Mouse (Mus musculus): ENCODE results near the gene Aoc1. TPM values are rescaled to one million over a fixed set of nuclear protein-coding genes. Genes with fewer than 3 reads are reported as not detected.
A peak's percentile ranks its signal among the peaks of the same experiment; 100 is the strongest.

Aoc1 gene
- total RNA-seq, 1 experiment from 2014 or later: not detected

DNA sequence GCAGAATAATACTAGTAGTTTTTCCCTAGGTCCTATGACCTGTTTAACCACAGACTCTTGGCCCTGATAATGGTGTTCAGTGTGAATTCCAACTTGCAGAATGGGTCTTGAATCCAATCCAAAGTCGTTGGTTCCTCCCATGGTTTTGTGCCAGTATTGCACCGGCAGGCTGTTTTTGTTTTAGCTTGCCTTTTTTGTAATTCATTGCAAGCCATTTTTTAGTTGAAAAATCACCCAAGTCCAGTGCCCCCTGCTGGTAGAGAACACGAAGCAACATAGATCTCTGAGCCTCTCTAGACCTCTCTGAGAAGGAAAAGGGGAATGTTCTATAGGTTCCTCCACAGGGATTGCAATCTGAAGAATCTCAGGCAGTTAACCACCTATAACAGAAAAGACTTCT lies 39.3 kb downstream of the Aoc1 start:
- peak; percentile 42 for DNase-seq

DNA sequence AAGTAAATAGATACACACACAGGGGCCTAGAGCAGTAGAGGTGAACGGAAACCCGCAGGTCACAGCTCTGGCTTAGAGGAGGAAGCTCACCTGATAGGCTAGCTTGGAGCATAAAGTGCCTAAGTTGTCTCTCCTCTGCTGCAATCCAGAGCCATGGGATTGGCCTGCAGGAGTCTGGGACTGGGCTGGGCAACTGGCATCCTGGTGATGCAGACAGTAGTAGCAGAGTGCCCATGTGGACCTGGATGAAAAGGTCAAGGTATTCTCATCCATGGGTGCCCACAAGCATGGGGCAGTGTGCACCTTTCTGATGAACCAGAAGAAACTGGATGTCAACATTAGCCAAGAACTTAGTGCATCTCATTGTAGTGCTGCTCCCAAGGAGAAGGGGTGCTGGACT lies 40.9 kb downstream of the Aoc1 start:
- no peak for DNase-seq

DNA sequence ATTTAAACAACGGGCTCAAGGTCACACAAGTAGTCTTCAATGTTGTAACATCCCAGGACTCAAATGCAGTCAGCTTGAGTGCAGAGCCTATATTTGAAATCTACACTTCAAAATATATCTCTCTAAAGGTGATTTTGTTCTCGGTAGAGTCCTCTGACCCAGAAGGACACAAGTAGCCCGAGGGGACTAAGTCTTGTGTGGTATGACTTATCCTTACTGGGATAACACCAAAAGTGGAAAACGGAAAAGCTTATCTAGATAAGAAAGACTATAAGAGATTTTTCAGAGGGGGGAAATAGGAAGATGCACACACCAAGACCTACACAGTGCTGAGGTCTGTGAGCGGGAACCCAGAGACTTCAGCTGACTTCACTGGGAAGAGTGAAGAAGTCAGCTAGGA lies 56.9 kb downstream of the Aoc1 start, which contains the start of gene 1600015I10Rik:
TSS of gene 1600015I10Rik (plus strand) at position 301 of the 400 bp plus-strand sequence.
- no peak for DNase-seq

DNA sequence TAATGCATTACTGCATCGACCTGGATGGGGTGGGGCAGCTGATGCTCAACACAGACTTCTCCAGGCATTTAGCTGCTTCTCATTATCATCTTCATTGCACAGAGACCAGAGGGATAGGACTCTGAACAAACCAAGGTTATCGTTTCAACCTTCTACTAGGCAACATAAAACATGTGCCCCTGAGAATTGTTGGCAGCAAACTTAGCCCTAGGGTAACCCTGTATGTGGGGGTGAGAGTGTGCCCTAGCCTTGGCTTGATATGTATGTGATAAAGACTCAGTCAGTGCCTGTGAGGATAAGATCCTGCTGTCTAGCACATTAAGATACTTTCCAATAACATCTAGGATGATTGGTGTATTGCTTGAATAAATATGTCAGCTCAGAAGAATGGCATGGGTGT lies 76.9 kb downstream of the Aoc1 start:
- peak; percentile 25 for DNase-seq

DNA sequence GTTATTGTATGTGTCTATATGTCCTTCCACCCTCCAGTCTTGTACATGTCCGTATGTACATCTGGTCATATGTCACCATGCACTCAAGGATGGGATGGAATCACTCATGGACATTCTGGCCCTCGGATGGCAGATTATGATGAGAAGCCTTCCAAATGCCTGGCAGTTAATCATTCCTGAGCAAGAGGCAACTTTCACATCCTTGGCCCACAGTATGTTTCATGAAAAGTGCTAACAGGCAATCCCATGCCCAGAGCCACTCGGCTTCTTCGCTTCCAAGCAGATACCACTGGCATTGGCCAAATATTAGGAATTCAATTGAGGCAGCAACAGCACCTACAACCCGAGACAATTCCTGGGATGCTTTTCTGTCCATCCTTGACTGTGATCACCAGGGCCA lies 78.0 kb downstream of the Aoc1 start:
- no peak for DNase-seq

DNA sequence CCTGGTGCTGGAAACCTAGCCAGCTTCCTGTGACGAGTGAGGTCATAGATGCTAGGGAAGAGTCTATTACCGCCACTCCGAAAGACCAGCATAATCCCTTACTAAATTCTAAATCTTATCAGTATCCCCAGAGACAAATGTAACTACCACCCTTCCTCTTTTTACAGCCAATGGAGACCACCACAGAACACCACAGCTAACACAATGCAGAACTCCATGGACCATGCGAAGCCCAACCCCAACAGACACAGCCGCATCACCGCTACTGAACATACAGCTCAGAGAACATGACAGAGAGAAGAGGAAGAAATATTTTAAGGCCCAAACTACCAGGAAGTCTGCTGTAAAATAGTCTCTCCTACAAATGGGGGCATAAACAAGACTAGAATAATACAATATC lies 78.9 kb downstream of the Aoc1 start:
- no peak for DNase-seq

DNA sequence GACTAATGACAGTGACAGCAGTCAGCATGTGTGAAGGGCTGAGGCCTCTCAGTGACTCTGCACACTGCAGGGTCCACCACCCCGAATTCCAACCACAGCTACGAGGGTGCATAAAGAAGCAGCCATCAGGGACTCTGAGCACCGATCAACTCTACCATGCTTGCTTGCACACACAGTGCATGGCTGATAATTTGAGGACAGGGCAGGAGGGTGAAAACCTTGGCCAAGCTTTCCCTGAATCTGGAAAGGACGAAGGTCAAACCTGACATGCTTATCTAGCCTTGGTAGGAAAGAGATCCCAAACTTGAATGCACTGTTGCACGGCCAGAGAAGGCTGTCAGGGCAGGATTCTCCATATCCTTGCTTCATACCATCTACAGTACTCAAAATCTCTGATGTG lies 80.5 kb downstream of the Aoc1 start:
- peak; percentile 20 for DNase-seq

DNA sequence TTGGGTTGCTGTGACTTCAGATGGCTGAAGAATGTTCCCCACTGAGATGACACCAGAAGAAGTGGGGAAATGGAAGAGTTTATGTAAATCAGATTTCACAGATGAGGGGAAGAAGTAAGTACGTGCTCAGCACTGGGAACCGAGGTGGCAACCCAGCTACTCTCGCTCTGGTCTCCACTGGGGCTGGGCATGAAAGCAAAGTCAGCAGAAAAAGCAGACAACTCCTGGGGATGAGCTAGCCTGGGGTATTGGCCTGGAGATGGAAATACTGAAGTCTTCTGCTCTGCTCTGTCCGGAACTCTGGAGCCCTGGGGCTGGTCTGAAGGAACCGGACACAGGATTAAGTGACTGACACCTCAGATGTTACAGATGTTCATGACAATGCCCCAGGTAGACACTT lies 81.5 kb downstream of the Aoc1 start:
- no peak for DNase-seq

DNA sequence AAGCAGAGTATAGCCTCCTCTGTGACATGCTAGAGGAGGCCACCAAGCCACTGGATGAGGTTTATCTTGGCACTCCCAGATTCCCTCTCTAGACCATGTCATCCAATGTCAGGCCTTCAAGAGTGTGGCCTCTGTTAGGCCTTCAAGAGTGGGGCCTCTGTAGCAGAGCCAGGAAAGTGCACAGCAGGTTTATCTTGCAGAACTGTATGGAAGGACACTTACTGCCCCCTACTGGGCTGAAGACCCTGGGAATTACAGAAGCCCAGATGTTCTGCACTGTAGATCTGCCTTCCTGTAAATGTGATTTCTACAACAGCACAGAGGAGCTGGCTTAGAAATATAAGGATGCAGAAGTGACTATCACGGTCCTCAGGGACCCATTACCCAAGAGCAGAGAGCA lies 82.2 kb downstream of the Aoc1 start:
- DNase-seq: peak; percentile 79

DNA sequence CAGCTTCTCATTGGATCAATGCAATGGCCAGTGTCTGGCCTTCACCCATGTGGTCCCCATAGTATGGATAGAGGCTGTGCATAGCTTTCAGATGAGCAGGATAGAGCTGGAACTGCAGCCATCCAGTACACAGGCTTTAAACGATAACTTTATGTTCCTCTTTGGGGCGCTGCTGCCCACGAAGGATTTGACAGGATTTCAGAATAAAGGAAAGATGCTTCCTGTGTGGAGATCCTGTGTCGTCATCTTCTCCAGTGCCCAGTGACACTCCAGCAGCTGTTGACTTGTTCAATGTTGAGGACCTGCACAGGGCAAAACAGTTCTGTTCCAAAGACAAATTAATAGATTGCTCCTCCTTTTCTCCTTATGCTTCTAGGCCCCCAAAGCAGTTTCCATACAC lies 84.1 kb downstream of the Aoc1 start:
- no peak for DNase-seq

DNA sequence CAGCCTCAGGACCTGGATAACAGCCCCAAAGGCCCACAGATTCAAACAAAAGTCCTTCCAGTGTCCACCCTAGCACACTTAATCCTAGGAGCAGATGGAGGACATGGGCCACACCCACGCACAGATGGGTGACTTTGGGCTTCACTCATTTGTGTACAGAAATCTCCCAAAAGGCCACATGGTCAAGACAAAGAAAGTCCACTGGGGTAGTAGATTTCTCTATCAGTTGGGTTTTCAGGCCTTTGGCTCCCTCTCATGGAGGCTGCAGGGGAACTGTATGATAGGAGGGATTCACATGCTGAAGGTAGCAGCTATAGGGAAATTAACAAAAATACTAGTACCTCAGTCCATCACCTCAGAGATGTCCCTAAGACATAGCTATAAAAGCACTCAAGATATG lies 85.4 kb downstream of the Aoc1 start:
- peak; percentile 53 for DNase-seq

Other genes with a start within 250 kb of the Aoc1 start
- 1.8 and 3.1 TPM in 2 replicates for gene AI854703, start 246.1 kb upstream of the Aoc1 start, total RNA-seq (2021)
- 12.1 and 20.4 TPM in 2 replicates for gene Gimap8, start 225.7 kb upstream of the Aoc1 start, total RNA-seq (2021)
- 6.5 and 12.1 TPM in 2 replicates for gene Gimap9, start 196.8 kb upstream of the Aoc1 start, total RNA-seq (2021)
- 54.8 and 62.2 TPM in 2 replicates for gene Gimap4, start 188.3 kb upstream of the Aoc1 start, total RNA-seq (2021)
- gene Gimap6, start 164.7 kb upstream of the Aoc1 start, total RNA-seq (2021): 63.5 and 88.5 TPM in 2 replicates
- gene Gm28053, start 154.3 kb upstream of the Aoc1 start, total RNA-seq (2021): 4.9 and 12.6 TPM in 2 replicates
- gene Gimap7, start 154.3 kb upstream of the Aoc1 start, total RNA-seq (2021): 0.63 and 3.8 TPM in 2 replicates
- gene Gimap1, start 133.8 kb upstream of the Aoc1 start, total RNA-seq (2021): 15.4 and 36.5 TPM in 2 replicates
- 11.0 and 23.6 TPM in 2 replicates for gene Gimap5, start 126.7 kb upstream of the Aoc1 start, total RNA-seq (2021)
- 1.8 and 19.3 TPM in 2 replicates for gene Gimap3, start 102.0 kb upstream of the Aoc1 start, total RNA-seq (2021)
- gene Tmem176a, start 32.0 kb upstream of the Aoc1 start, total RNA-seq (2021): 139 and 181 TPM in 2 replicates
- gene Tmem176b, start 31.4 kb upstream of the Aoc1 start, total RNA-seq (2021): 293 and 324 TPM in 2 replicates
- gene 1600015I10Rik, start 57.0 kb downstream of the Aoc1 start, total RNA-seq (2021): not detected in 2 replicates
- gene Doxl2, start 102.1 kb downstream of the Aoc1 start, total RNA-seq (2021): not detected in 2 replicates
- gene Svs1, start 114.0 kb downstream of the Aoc1 start, total RNA-seq (2021): not detected in 2 replicates
- gene Gpnmb, start 163.7 kb downstream of the Aoc1 start, total RNA-seq (2021): 0.19 and 1.2 TPM in 2 replicates
- gene Malsu1, start 200.9 kb downstream of the Aoc1 start, total RNA-seq (2021): 42.7 and 45.8 TPM in 2 replicates

Data from adrenal gland, postnatal 14 days (tissue).